Mouse (Mus musculus): ENCODE data around the gene Cdh1.

DNA sequence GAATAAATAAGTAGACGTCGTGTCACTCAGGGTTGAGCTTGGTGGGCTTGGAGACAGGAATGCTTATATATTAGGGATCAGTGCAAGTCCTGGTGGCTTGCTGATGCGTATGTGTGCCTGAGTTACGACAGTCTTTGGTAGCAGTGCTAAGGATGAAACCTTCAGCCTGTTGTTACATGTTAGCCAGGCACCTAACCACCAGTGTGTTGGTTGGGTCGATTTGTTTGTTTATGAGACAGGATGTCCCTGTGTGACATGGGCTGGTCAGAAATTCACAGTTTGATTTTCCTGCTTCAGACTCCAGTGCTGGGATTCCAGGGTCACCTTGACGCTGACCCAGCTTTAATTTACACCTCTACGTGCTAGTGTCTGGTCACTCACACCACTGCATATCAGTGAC is 2.5 kb downstream of the Cdh1 start:
- TF ChIP-seq CTCF (IDR thresholded peaks at IDR 0.05; ENCODE audit: extremely low read depth, insufficient read depth, low read length) (no peak), POLR2A (IDR thresholded peaks at IDR 0.05; ENCODE audit: extremely low read depth, insufficient read depth, low read length) (no peak)

Data from cortical plate, adult 2 months (tissue).